Mouse (Mus musculus): ENCODE measurements around the gene Krt42. TPM values are rescaled to one million over a fixed set of nuclear protein-coding genes. Genes with fewer than 3 reads are reported as not detected.

Gene Krt42
- polyA plus RNA-seq, 2 experiments = not detected

GRCm38 (mm10) chr11:100221741-100222140 is 47.9 kb downstream of the Krt42 start:
- H3K9ac ChIP-seq (replicated peaks) = no peak overlapping the region
- no peak for DNase-seq (ENCODE audit: low read depth in 3 of 3, low spot score in 3 of 3)
- H3K4me3 ChIP-seq (ENCODE audit: insufficient read depth in 1 of 2, low read depth in 2 of 2, low read length in 2 of 2) = no peak overlapping the region
- TF ChIP-seq CTCF (IDR thresholded peaks at IDR 0.05; ENCODE audit: low read depth) = no peak
- TF ChIP-seq EP300 (IDR thresholded peaks at IDR 0.05; ENCODE audit: low read depth) = no peak
- no peak overlapping the region for H3K4me2 ChIP-seq (ENCODE audit: low read depth)
- no peak overlapping the region for H3K27ac ChIP-seq
- no peaks in the 10 kb centered on the region for H3K27me3 ChIP-seq (ENCODE audit: control insufficient read depth, insufficient read depth, low read length)
- WGBS (ENCODE audit: insufficient replicate concordance) = 55% methylated on average over 8 of the region's 8 CpGs
- ATAC-seq (ENCODE audit: insufficient read depth) = no peak
- H3K9me3 ChIP-seq (ENCODE audit: control insufficient read depth, low read length) = no peaks in the 10 kb centered on the region; the same call in 1 of the 2 replicates
- no peaks in the 10 kb centered on the region for H3K4me1 ChIP-seq (replicated peaks; ENCODE audit: control insufficient read depth in 2 of 2, insufficient read depth in 2 of 2, low read length in 1 of 2)
- no peaks in the 10 kb centered on the region for H3K36me3 ChIP-seq (replicated peaks; ENCODE audit: control insufficient read depth, insufficient read depth, low read depth)

- 53% methylated on average over 4 of the region's 4 CpGs for WGBS (ENCODE audit: insufficient replicate concordance)
- Histone ChIP-seq H3K4me2 (ENCODE audit: low read depth) (no peak overlapping the region), H3K9ac (replicated peaks) (no peak overlapping the region), H3K27ac (no peak overlapping the region), H3K27me3 (ENCODE audit: control insufficient read depth, insufficient read depth, low read length) (no peaks in the 10 kb centered on the region), H3K36me3 (replicated peaks; ENCODE audit: control insufficient read depth, insufficient read depth, low read depth) (no peaks in the 10 kb centered on the region), H3K9me3 (ENCODE audit: control insufficient read depth, low read length) (no peaks in the 10 kb centered on the region), H3K4me1 (replicated peaks; ENCODE audit: control insufficient read depth in 2 of 2, insufficient read depth in 2 of 2, low read length in 1 of 2) (no peaks in the 10 kb centered on the region), H3K4me3 (ENCODE audit: insufficient read depth in 1 of 2, low read depth in 2 of 2, low read length in 2 of 2) (no peak overlapping the region)
- ATAC-seq (ENCODE audit: insufficient read depth) (no peak), DNase-seq (ENCODE audit: low read depth in 3 of 3, low spot score in 3 of 3) (no peak)
- TF ChIP-seq CTCF (IDR thresholded peaks at IDR 0.05; ENCODE audit: low read depth) = no peak
- TF ChIP-seq EP300 (IDR thresholded peaks at IDR 0.05; ENCODE audit: low read depth) = no peak
These were observed 50.4 kb downstream of the Krt42 start for GRCm38 (mm10) chr11:100219304-100219703.

Other genes with a start within 250 kb of the Krt42 start
- gene Krt33b, start 240.0 kb downstream of the Krt42 start, polyA plus RNA-seq (2012; rRNA removed) = not detected in 2 replicates
- not detected in 2 replicates for gene Krt33b, start 240.0 kb downstream of the Krt42 start, polyA plus RNA-seq (2014; fragmentation: Nextera tagmentation; extraction: Ambion mirVana)
- gene Krt34, start 228.3 kb downstream of the Krt42 start, polyA plus RNA-seq (2012; rRNA removed) = not detected in 2 replicates
- not detected in 2 replicates for gene Krt34, start 228.3 kb downstream of the Krt42 start, polyA plus RNA-seq (2014; fragmentation: Nextera tagmentation; extraction: Ambion mirVana)
- gene Krt31, start 219.3 kb downstream of the Krt42 start, polyA plus RNA-seq (2012; rRNA removed) = not detected in 2 replicates
- not detected in 2 replicates for gene Krt31, start 219.3 kb downstream of the Krt42 start, polyA plus RNA-seq (2014; fragmentation: Nextera tagmentation; extraction: Ambion mirVana)
- gene Krt32, start 181.6 kb downstream of the Krt42 start, polyA plus RNA-seq (2012; rRNA removed) = not detected in 2 replicates
- gene Krt32, start 181.6 kb downstream of the Krt42 start, polyA plus RNA-seq (2014; fragmentation: Nextera tagmentation; extraction: Ambion mirVana) = not detected in 2 replicates
- gene Krt35, start 173.6 kb downstream of the Krt42 start, polyA plus RNA-seq (2012; rRNA removed) = not detected in 2 replicates
- not detected in 2 replicates for gene Krt35, start 173.6 kb downstream of the Krt42 start, polyA plus RNA-seq (2014; fragmentation: Nextera tagmentation; extraction: Ambion mirVana)
- not detected in 2 replicates for gene Krt36, start 164.2 kb downstream of the Krt42 start, polyA plus RNA-seq (2012; rRNA removed)
- not detected in 2 replicates for gene Krt36, start 164.2 kb downstream of the Krt42 start, polyA plus RNA-seq (2014; fragmentation: Nextera tagmentation; extraction: Ambion mirVana)
- gene Krt13, start 148.3 kb downstream of the Krt42 start, polyA plus RNA-seq (2012; rRNA removed) = 0.08 TPM in 1 of 2 replicates, not detected in the other
- not detected in 2 replicates for gene Krt13, start 148.3 kb downstream of the Krt42 start, polyA plus RNA-seq (2014; fragmentation: Nextera tagmentation; extraction: Ambion mirVana)
- 0.18 and 0.35 TPM in 2 replicates for gene Krt15, start 133.9 kb downstream of the Krt42 start, polyA plus RNA-seq (2012; rRNA removed)
- gene Krt15, start 133.9 kb downstream of the Krt42 start, polyA plus RNA-seq (2014; fragmentation: Nextera tagmentation; extraction: Ambion mirVana) = 0.08 TPM in 1 of 2 replicates, not detected in the other
- gene Krt19, start 121.2 kb downstream of the Krt42 start, polyA plus RNA-seq (2012; rRNA removed) = 1.8 and 2.0 TPM in 2 replicates
- 1.2 and 2.4 TPM in 2 replicates for gene Krt19, start 121.2 kb downstream of the Krt42 start, polyA plus RNA-seq (2014; fragmentation: Nextera tagmentation; extraction: Ambion mirVana)
- not detected in 2 replicates for gene Krt9, start 76.6 kb downstream of the Krt42 start, polyA plus RNA-seq (2012; rRNA removed)
- gene Krt9, start 76.6 kb downstream of the Krt42 start, polyA plus RNA-seq (2014; fragmentation: Nextera tagmentation; extraction: Ambion mirVana) = not detected in 2 replicates
- gene Krt14, start 62.3 kb downstream of the Krt42 start, polyA plus RNA-seq (2012; rRNA removed) = 0.40 and 0.42 TPM in 2 replicates
- gene Krt14, start 62.3 kb downstream of the Krt42 start, polyA plus RNA-seq (2014; fragmentation: Nextera tagmentation; extraction: Ambion mirVana) = 0.13 and 0.25 TPM in 2 replicates
- not detected in 2 replicates for gene Krt16, start 21.0 kb downstream of the Krt42 start, polyA plus RNA-seq (2012; rRNA removed)
- gene Krt16, start 21.0 kb downstream of the Krt42 start, polyA plus RNA-seq (2014; fragmentation: Nextera tagmentation; extraction: Ambion mirVana) = not detected in 2 replicates
- 0.11 and 0.15 TPM in 2 replicates for gene Krt17, start 8.8 kb downstream of the Krt42 start, polyA plus RNA-seq (2012; rRNA removed)
- 0.18 and 0.20 TPM in 2 replicates for gene Krt17, start 8.8 kb downstream of the Krt42 start, polyA plus RNA-seq (2014; fragmentation: Nextera tagmentation; extraction: Ambion mirVana)
- gene Eif1, start 50.0 kb upstream of the Krt42 start, polyA plus RNA-seq (2012; rRNA removed) = 96.0 and 191 TPM in 2 replicates
- 1,798 and 1,809 TPM in 2 replicates for gene Eif1, start 50.0 kb upstream of the Krt42 start, polyA plus RNA-seq (2014; fragmentation: Nextera tagmentation; extraction: Ambion mirVana)
- gene Gast, start 64.5 kb upstream of the Krt42 start, polyA plus RNA-seq (2012; rRNA removed) = not detected in 2 replicates
- not detected in 2 replicates for gene Gast, start 64.5 kb upstream of the Krt42 start, polyA plus RNA-seq (2014; fragmentation: Nextera tagmentation; extraction: Ambion mirVana)
- 0.23 and 0.51 TPM in 2 replicates for gene Hap1, start 86.3 kb upstream of the Krt42 start, polyA plus RNA-seq (2012; rRNA removed)
- gene Hap1, start 86.3 kb upstream of the Krt42 start, polyA plus RNA-seq (2014; fragmentation: Nextera tagmentation; extraction: Ambion mirVana) = 0.06 and 0.38 TPM in 2 replicates
- 8.5 and 10.5 TPM in 2 replicates for gene Jup, start 127.9 kb upstream of the Krt42 start, polyA plus RNA-seq (2012; rRNA removed)
- 8.6 and 9.6 TPM in 2 replicates for gene Jup, start 127.9 kb upstream of the Krt42 start, polyA plus RNA-seq (2014; fragmentation: Nextera tagmentation; extraction: Ambion mirVana)
- 2.5 and 2.8 TPM in 2 replicates for gene P3h4, start 145.0 kb upstream of the Krt42 start, polyA plus RNA-seq (2012; rRNA removed)
- gene P3h4, start 145.0 kb upstream of the Krt42 start, polyA plus RNA-seq (2014; fragmentation: Nextera tagmentation; extraction: Ambion mirVana) = 2.8 and 3.9 TPM in 2 replicates
- gene Fkbp10, start 145.8 kb upstream of the Krt42 start, polyA plus RNA-seq (2012; rRNA removed) = 4.4 and 5.3 TPM in 2 replicates
- 5.0 and 6.3 TPM in 2 replicates for gene Fkbp10, start 145.8 kb upstream of the Krt42 start, polyA plus RNA-seq (2014; fragmentation: Nextera tagmentation; extraction: Ambion mirVana)
- gene Nt5c3b, start 171.9 kb upstream of the Krt42 start, polyA plus RNA-seq (2012; rRNA removed) = 10.2 and 13.0 TPM in 2 replicates
- 15.5 and 16.3 TPM in 2 replicates for gene Nt5c3b, start 171.9 kb upstream of the Krt42 start, polyA plus RNA-seq (2014; fragmentation: Nextera tagmentation; extraction: Ambion mirVana)
- 0.08 and 0.16 TPM in 2 replicates for gene Klhl10, start 172.0 kb upstream of the Krt42 start, polyA plus RNA-seq (2012; rRNA removed)
- gene Klhl10, start 172.0 kb upstream of the Krt42 start, polyA plus RNA-seq (2014; fragmentation: Nextera tagmentation; extraction: Ambion mirVana) = 0.11 and 0.15 TPM in 2 replicates
- gene Klhl11, start 202.9 kb upstream of the Krt42 start, polyA plus RNA-seq (2012; rRNA removed) = 0.90 and 1.2 TPM in 2 replicates
- 1.8 and 2.2 TPM in 2 replicates for gene Klhl11, start 202.9 kb upstream of the Krt42 start, polyA plus RNA-seq (2014; fragmentation: Nextera tagmentation; extraction: Ambion mirVana)